Mouse (Mus musculus) spleen, adult 2 months (tissue): ENCODE data around the gene Pigb.

Experiments used
- CTCF ChIP-seq: fragments of 200-500 bp; IDR thresholded peaks from 2 replicates; pipeline ENCODE4 v1.5.1; 2011; ENCODE audit warnings: mild to moderate bottlenecking, inconsistent platforms; ENCODE audit not compliant: insufficient read depth, insufficient read length, insufficient replicate concordance; ENCODE audit errors: extremely low read depth
- POLR2A ChIP-seq: fragments of 200-500 bp; IDR thresholded peaks from 2 replicates; pipeline ENCODE4 v1.6.1; 2011; ENCODE audit warnings: low read depth, low read length, inconsistent platforms

DNA sequence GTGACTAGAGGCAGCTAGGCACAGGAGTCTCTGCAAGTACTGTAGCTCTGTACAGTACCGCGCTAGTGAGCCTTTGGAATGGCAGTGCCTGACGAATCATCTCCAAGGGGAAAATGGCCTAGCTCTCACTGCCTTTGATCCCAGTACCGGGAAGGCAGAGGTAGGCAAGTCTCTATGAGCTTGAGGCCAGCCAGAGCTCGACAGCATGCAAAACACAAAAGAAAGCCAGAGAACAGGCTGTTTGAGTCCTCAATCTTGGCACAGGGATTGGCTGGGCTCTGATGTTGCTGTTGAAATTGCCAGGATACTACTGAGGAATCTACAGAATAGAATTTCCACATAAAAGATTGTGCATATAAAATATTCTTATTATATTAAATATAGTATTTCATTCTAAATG, 67.7 kb downstream of the Pigb start:
- TF ChIP-seq CTCF (no peak), POLR2A (no peak)
